Mouse (Mus musculus): Measurements from ENCODE around the gene Mpl. TPM values are rescaled to one million over a fixed set of nuclear protein-coding genes. Genes with fewer than 3 reads are reported as not detected.

Mpl gene
- total RNA-seq (2017) = 1.7 and 2.0 TPM in 2 replicates

- no peak for ATAC-seq (ENCODE audit: extremely low read depth, insufficient number of reproducible peaks, low FRiP score, poor library complexity, severe bottlenecking)
Measured at GRCm38 (mm10) chr4:118457345-118457975, at the start of gene Mpl. Gene Mpl (minus strand): TSS chr4:118457513.

DNA sequence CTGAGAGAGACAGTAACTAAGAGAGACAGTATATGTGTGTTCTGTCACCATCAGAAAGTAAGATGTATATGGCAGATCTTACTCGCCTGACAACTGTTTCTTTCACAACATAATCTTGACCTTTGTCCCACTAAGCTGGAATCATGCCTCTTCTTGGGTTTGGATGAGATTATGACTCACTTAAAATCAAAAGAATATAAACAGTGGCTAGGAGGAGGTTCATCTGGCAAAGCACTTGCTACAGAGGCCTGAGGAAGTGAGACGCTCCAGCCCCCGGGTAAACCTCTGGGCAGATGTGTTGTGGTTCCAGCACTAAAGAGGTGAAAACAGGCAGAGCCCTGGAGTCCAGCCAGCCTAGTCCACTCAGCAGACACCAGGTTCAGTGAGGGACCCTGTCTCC lies 48.2 kb upstream of the Mpl start:
- no peak for ATAC-seq (ENCODE audit: extremely low read depth, insufficient number of reproducible peaks, low FRiP score, poor library complexity, severe bottlenecking)

DNA sequence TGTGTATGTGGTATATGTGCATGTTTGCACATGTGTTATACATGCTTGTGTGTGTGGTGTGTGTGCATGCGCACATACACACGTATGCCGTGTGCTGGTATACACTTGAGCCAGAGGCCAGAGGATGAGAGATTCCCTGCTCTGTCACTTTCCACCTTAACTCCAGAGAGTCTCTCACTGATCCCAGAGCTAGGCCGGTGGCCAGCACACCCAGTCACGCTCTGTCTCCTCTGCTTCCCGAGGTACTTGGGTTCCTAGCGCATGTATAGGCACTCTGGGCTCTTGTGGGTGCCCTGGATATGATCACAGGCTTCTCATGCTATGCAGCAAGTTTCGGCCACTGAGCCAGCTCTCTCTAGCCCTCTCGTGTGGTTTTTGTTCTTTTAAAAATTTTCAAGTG lies 43.5 kb upstream of the Mpl start:
- no peak for ATAC-seq (ENCODE audit: extremely low read depth, insufficient number of reproducible peaks, low FRiP score, poor library complexity, severe bottlenecking)

DNA sequence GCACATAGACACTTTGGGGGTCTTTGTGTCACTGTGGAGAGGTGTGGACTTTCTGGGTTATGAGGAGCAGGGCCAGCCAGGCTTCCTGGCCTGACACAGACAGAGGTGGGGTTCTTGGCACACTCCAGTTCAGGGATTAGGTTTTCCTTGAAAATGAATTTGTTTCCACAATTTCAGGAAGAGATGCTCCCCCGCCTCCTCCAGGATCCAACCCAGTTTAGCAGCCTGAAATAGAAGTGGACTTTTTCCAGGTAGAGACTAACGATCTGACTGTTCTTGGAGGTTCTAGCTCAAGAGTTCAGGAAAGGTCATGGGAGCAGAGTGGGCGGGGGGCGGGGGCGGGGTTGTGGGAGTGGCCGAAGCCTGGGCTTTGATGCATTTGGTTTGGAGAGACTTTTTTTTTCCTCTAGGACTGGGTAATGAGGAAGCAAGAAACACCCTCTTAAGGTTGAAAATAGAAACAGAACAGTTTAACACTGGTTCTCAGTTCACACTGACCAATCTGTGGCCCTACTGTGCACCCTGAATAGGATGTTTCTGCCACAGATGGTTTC lies 42.9 kb upstream of the Mpl start:
- ATAC-seq (ENCODE audit: extremely low read depth, insufficient number of reproducible peaks, low FRiP score, poor library complexity, severe bottlenecking) = no peak

DNA sequence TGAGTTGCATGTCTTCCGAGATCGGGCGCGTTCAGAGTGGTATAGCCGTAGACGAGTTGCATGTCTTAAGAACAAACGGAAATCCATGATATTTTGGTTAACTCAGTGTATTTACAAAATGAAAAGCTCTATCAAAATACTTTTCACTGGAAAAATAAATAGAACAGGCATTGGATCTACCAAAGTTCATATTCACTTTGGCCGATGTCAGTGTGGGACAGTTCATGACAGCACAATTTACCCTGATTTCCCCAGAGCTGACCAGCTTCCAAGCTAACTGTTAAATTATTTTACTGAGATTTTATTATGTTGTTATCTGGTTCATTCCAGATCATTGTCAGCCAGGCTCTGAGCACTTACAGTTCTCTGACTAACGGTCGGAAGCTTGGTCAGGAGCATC lies 33.1 kb upstream of the Mpl start:
- ATAC-seq (ENCODE audit: extremely low read depth, insufficient number of reproducible peaks, low FRiP score, poor library complexity, severe bottlenecking) = no peak

GRCm38 (mm10) chr4:118489717-118490132 lies 32.4 kb upstream of the Mpl start, which contains the start of gene Tie1:
Gene Tie1 (minus strand): TSS chr4:118490061.
- peak; percentile 23; the same call in 1 of the 2 replicates for ATAC-seq (ENCODE audit: extremely low read depth, insufficient number of reproducible peaks, low FRiP score, poor library complexity, severe bottlenecking)

DNA sequence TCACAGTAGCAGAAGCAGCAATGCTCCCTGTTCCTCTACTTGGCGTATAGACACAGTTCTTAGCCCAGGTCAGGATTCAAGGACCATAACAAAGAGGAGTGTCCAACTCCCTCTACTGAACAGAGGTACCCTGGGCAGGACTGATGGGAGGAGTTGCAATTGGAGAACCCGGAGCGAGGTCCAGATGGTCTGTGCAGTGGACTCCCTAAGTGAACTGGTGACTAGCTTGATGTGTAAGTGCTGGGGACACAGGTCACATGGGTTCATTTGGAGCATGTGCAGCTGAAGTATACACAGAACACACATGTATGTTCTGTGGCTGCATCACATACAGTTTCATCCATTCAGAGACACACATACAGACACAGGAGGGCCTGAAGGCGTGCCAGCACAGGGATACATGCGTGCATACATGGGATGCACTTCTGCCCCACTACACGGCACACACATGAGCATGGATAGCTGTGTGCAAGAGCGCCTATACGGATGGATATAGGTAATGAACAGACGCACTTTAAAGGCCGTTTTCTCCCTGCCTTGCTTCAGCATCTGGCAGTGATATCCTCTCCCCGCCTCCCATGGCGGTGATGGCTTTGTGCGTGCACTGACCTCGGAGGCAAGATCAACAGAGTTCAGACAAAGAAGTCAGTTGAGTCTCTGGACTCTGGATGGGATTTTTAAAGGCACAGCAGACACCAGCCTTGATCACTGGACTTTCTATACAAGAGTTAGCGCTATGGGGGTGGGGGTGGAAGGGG lies 19.6 kb upstream of the Mpl start:
- no peak for ATAC-seq (ENCODE audit: extremely low read depth, insufficient number of reproducible peaks, low FRiP score, poor library complexity, severe bottlenecking)

DNA sequence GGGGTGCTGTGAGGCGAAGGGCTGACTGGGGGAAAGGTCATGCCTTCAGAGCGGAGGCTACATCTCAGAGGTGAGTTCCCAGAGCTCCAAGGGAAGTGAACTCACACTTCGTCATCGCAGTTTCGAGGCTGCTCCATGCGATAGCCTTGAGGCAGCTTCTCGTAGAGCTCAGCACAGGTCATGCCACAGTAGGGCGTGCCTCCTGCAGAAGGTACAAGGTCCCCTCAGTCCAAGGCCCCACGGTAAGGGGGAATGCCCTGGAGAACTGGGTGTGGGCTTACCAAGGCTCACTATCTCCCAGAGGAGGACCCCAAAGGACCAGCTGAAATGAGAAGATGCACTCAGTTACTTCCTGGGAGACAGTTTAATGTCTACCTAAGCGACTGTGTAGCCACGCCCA lies 15.4 kb upstream of the Mpl start:
- no peak for ATAC-seq (ENCODE audit: extremely low read depth, insufficient number of reproducible peaks, low FRiP score, poor library complexity, severe bottlenecking)

- ATAC-seq (ENCODE audit: extremely low read depth, insufficient number of reproducible peaks, low FRiP score, poor library complexity, severe bottlenecking) = no peak
Measured at GRCm38 (mm10) chr4:118471281-118471680, 14.0 kb upstream of the Mpl start.

DNA sequence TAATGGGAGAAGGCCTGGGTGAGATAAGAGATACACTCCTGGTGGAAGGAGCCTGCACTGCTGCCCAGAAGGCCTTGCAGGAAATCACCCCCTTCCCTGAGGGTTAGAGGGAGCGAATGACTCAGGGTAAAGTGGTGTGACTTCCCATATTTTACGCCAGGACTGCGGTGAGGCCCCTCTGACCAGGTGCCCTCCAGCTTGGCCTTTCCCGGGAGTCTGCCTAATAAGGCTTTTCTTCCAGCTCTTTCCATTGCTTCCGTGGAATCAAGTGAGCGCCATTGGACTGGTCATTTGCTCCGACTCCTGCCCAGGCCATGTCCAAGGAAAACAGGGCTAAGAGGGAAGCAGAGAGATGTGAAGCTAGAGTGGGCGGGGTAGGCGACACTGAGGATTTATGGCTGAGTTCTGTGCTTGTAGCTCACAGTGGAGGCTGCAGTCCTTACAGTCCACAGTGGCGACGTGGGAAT lies 8.4 kb upstream of the Mpl start:
- ATAC-seq (ENCODE audit: extremely low read depth, insufficient number of reproducible peaks, low FRiP score, poor library complexity, severe bottlenecking) = no peak

DNA sequence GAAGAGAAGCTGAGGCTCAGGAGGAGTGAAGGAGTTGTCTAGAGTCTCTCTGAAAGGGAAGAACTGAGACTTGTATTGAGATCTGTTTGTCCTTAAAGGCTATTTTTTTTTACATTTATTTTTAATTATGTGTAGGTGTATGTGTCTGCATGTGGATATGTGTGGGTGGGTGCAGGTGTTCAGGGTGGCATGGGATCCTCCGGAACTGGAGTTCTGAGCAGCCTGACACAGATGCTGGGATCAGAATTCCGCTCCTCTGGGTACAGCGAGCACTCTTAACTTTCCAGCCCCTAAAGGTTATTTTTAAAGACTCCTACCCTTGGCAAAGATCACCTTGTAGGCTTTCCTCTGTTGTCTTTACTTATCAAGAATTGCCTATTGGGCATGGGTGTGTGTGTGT lies 7.6 kb upstream of the Mpl start:
- ATAC-seq (ENCODE audit: extremely low read depth, insufficient number of reproducible peaks, low FRiP score, poor library complexity, severe bottlenecking) = no peak

- no peak for ATAC-seq (ENCODE audit: extremely low read depth, insufficient number of reproducible peaks, low FRiP score, poor library complexity, severe bottlenecking)
Measured at GRCm38 (mm10) chr4:118446415-118447153, 10.7 kb downstream of the Mpl start.

- ATAC-seq (ENCODE audit: extremely low read depth, insufficient number of reproducible peaks, low FRiP score, poor library complexity, severe bottlenecking) = no peak
Measured at GRCm38 (mm10) chr4:118445781-118446414, 11.4 kb downstream of the Mpl start.

DNA sequence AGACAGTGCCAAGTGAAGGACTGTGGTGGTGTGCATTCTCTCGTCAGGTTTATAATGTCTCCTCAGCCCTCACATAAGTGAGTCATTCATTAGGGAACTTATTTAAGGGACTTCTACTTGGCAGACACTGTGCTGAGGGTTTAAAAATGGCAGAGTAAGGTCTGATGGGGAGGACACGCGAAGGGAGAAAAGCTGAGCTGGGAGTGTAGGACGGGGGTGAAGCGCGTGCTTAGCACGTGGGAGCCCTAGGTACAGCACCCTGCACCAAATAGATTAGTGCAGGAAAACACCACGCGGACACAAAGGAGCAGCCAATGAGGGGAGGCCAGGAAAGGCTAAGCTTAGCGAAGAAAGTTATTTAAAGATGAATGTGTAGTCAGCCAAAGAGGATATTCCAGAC lies 12.2 kb downstream of the Mpl start:
- no peak for ATAC-seq (ENCODE audit: extremely low read depth, insufficient number of reproducible peaks, low FRiP score, poor library complexity, severe bottlenecking)

GRCm38 (mm10) chr4:118437829-118438253 lies 19.5 kb downstream of the Mpl start:
- no peak for ATAC-seq (ENCODE audit: extremely low read depth, insufficient number of reproducible peaks, low FRiP score, poor library complexity, severe bottlenecking)

GRCm38 (mm10) chr4:118436820-118437603 lies 20.3 kb downstream of the Mpl start, which contains the start of gene Cdc20:
Gene Cdc20 (minus strand): TSS chr4:118437352.
- peak; percentile 93 for ATAC-seq (ENCODE audit: extremely low read depth, insufficient number of reproducible peaks, low FRiP score, poor library complexity, severe bottlenecking)

GRCm38 (mm10) chr4:118432332-118432731 lies 25.0 kb downstream of the Mpl start:
- no peak for ATAC-seq (ENCODE audit: extremely low read depth, insufficient number of reproducible peaks, low FRiP score, poor library complexity, severe bottlenecking)

- no peak for ATAC-seq (ENCODE audit: extremely low read depth, insufficient number of reproducible peaks, low FRiP score, poor library complexity, severe bottlenecking)
Measured at GRCm38 (mm10) chr4:118429215-118429895, 28.0 kb downstream of the Mpl start.

All from neutrophil, adult 5-6 weeks (primary cell).